Mouse (Mus musculus): ENCODE measurements around the gene Xrcc1. TPM values are rescaled to one million over a fixed set of nuclear protein-coding genes. Genes with fewer than 3 reads are reported as not detected.

Gene Xrcc1
- total and polyA plus RNA-seq, 3 experiments, result 81.7 to 148 (median 136) TPM

DNA sequence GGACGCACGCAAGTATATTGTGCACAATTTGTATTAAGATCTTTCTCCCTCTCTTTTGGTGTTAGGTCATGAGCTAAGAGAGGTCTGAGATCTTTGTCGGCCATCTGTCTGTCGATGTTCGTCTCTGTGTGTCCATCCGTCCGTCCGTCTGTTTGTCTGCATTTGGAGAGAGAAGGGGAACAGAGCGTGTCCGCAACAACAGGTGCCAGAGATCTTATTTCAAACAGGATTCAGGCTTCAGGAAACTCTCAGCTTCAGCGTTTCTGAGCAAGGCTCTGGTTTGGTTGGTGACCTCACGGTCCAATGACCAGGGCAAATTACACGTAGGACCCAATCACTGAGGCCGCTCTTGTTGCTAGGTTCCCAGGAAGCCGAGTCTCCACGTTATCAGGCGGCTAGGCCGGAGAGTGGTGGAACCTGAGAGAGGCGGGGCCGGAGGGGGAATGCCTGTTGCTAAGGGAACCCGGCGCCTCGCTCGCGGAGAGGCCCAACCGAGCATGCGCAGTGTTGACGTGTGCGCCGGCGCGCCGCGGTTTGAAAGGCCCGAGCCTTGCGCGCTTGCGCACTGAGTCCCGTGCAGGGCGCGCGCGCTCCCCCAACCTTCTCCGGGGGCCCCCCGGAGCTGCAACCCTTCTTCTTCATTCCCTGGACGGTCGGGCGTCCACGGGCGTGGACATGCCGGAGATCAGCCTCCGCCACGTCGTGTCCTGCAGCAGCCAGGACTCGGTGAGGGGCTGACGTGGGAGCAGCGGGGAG, 723 bp downstream of the Xrcc1 start:
- Histone ChIP-seq H3K27me3 (replicated peaks) (no peaks in the 10 kb centered on the region), H3K9me3 (replicated peaks; ENCODE audit: low read length) (peaks cover 4% of the 10 kb centered on the region), H3K79me2 (replicated peaks; ENCODE audit: control insufficient read depth, extremely low read depth, insufficient read depth, poor library complexity, severe bottlenecking) (peaks cover 18% of the 10 kb centered on the region), H3K4me3 (replicated peaks in 1 of 3; ENCODE audit: low read depth in 2 of 3, low read length in 2 of 3, poor library complexity in 1 of 3) (peak overlapping the region; percentile 70 to 97 (median 89)), H3K4me2 (ENCODE audit: insufficient read depth, low read depth, poor library complexity, severe bottlenecking) (peak overlapping the region; percentile 71), H3K4me1 (ENCODE audit: control insufficient read depth in 1 of 2, insufficient read depth in 2 of 2) (peaks cover 3 to 46% of the 10 kb centered on the region in 2 experiments; a peak in 3 of 4 replicates), H3K36me3 (replicated peaks in 1 of 2; ENCODE audit: control insufficient read depth in 1 of 2, insufficient read depth in 1 of 2, low read length in 1 of 2) (peaks cover 21 to 42% of the 10 kb centered on the region in 2 experiments), H3K9ac (ENCODE audit: insufficient read depth, low read depth) (peak overlapping the region; percentile 93), H3K27ac (ENCODE audit: insufficient read depth, low read depth) (peak overlapping the region; percentile 89)
- TF ChIP-seq BHLHE40 (IDR thresholded peaks at IDR 0.05; ENCODE audit: low read depth, low read length) (peak; percentile 91), MYC (IDR thresholded peaks at IDR 0.05; ENCODE audit: low read depth, low read length) (peak; percentile 55; the same call in 1 of the 2 replicates), MAZ (IDR thresholded peaks at IDR 0.05; ENCODE audit: low read depth, low read length) (0 out of 2 replicates have a peak, but pooled peaks have one; percentile 72), PAX5 (IDR thresholded peaks at IDR 0.05; ENCODE audit: low read length) (no peak), RCOR1 (conservative IDR thresholded peaks at IDR 0.05; ENCODE audit: low read depth, low read length) (no peak), CTCF (conservative IDR thresholded peaks at IDR 0.05 in 1 of 2, IDR thresholded peaks at IDR 0.05 in 1 of 2; ENCODE audit: low read depth in 2 of 2, low read length in 2 of 2) (no peak), NRF1 (IDR thresholded peaks at IDR 0.05; ENCODE audit: low read depth, low read length) (peak; percentile 98), NELFE (IDR thresholded peaks at IDR 0.05; ENCODE audit: low read depth, low read length) (peak; percentile 61), CHD1 (IDR thresholded peaks at IDR 0.05; ENCODE audit: low read depth, low read length) (no peak), EP300 (IDR thresholded peaks at IDR 0.05; ENCODE audit: low read length) (no peak), ELF1 (IDR thresholded peaks at IDR 0.05; ENCODE audit: low read depth, low read length) (peak; percentile 34), SMC3 (IDR thresholded peaks at IDR 0.05; ENCODE audit: low read depth, low read length) (no peak), MAX (IDR thresholded peaks at IDR 0.05; ENCODE audit: low read length) (peak; percentile 41; the same call in 1 of the 2 replicates), MXI1 (IDR thresholded peaks at IDR 0.05; ENCODE audit: low read depth, low read length) (peak; percentile 97), ZKSCAN1 (IDR thresholded peaks at IDR 0.05; ENCODE audit: borderline replicate concordance, low read depth, low read length) (no peak), KAT2A (IDR thresholded peaks at IDR 0.05; ENCODE audit: insufficient replicate concordance, low read length) (peak; percentile 65; the same call in 1 of the 2 replicates), SIN3A (IDR thresholded peaks at IDR 0.05; ENCODE audit: low read length) (peak; percentile 84), E2F4 (IDR thresholded peaks at IDR 0.05; ENCODE audit: insufficient replicate concordance, low read depth, low read length) (no peak), ZC3H11A (IDR thresholded peaks at IDR 0.05; ENCODE audit: low read depth, low read length) (no peak), USF1 (IDR thresholded peaks at IDR 0.05; ENCODE audit: low read depth, low read length) (no peak), HCFC1 (IDR thresholded peaks at IDR 0.05; ENCODE audit: low read depth, low read length) (peak; percentile 85), RAD21 (IDR thresholded peaks at IDR 0.05; ENCODE audit: low read depth, low read length) (no peak), JUN (IDR thresholded peaks at IDR 0.05; ENCODE audit: insufficient read depth, low read depth, low read length) (no peak), ZMIZ1 (IDR thresholded peaks at IDR 0.05; ENCODE audit: low read depth, low read length) (no peak), MAFK (IDR thresholded peaks at IDR 0.05; ENCODE audit: insufficient replicate concordance, low read length) (no peak), IRF4 (IDR thresholded peaks at IDR 0.05; ENCODE audit: low read depth, low read length) (no peak; the same call in 1 of the 2 replicates), POLR2AphosphoS2 (IDR thresholded peaks at IDR 0.05; ENCODE audit: low read depth, low read length) (0 out of 2 replicates have a peak, but pooled peaks have one; percentile 57), TBP (conservative IDR thresholded peaks at IDR 0.05; ENCODE audit: low read depth, low read length) (peak; percentile 79), ETS1 (conservative IDR thresholded peaks at IDR 0.05; ENCODE audit: low read depth, low read length) (0 out of 2 replicates have a peak, but pooled peaks have one; percentile 16), TCF12 (IDR thresholded peaks at IDR 0.05; ENCODE audit: low read depth, low read length) (no peak; the same call in none of the 2 replicates), UBTF (IDR thresholded peaks at IDR 0.05; ENCODE audit: low read depth, low read length) (no peak; the same call in 1 of the 2 replicates), JUND (conservative IDR thresholded peaks at IDR 0.05; ENCODE audit: low read depth, low read length) (no peak), CHD2 (IDR thresholded peaks at IDR 0.05; ENCODE audit: low read length) (no peak), MEF2A (IDR thresholded peaks at IDR 0.05; ENCODE audit: borderline replicate concordance, low read depth, low read length) (no peak), ZNF384 (IDR thresholded peaks at IDR 0.05; ENCODE audit: low read depth, low read length) (no peak), POLR2A (IDR thresholded peaks at IDR 0.05; ENCODE audit: low read depth, low read length) (peak; percentile 72), GABPA (IDR thresholded peaks at IDR 0.05; ENCODE audit: insufficient replicate concordance, low read depth, low read length) (no peak), USF2 (conservative IDR thresholded peaks at IDR 0.05; ENCODE audit: low read depth, low read length) (no peak)
- in situ Hi-C loops (cut with MboI; ENCODE audit: low pct_ligation_motif_present, low pct_unique_long_range_greater_than_20kb, low sequenced_read_pairs), result no loop called here
- DNase-seq (ENCODE audit: extremely low read depth), result peak; percentile 99
- dilution Hi-C loops (cut with MboI; ENCODE audit: extremely low pct_ligation_motif_present, extremely low pct_unique_long_range_greater_than_20kb, low sequenced_read_pairs), result no loop called here
